ENCODE assay signal across 9 mouse cellular contexts in the genomic region with DNA sequence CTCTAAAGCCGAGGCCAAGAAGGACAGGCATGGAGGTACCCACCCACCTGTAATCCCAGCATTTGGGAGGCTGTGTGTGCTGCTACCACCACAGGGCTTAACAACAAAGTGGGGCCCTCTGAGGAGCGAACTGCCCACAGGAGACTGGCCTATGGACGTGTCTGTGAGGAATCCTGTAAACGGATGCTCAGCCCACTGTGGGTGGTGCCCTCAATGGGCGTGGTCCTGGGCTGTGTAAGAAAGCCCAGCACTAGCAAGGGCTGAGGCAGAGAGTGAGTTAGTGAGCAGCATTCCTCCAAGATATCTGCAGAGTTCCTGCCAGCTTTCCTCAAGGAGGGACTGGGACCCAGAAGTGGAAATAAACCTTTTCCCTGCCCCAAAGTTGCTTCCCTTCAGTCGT.
A peak's percentile ranks its signal among the peaks of the same experiment; 100 is the strongest.
DNase-seq lines count a peak whose midpoint lies in the region; ATAC-seq and TF ChIP-seq lines count a peak whose summit lies in the region.
"Had no signal": no experiment of that assay in that cellular context is flagged by ENCODE, and none has a peak within 500 bp of the region (broad histone marks: within the 10 kb centered on the region; RNA-seq: fewer than 3 reads in every experiment).

No protein-coding gene starts in this region.

- 56% methylated on average over 6 of the region's 6 CpGs for WGBS in heart, postnatal 0 days

- no peaks in the 10 kb centered on the region for H3K9me3 ChIP-seq in heart, postnatal 0 days (replicated peaks; ENCODE audit: control insufficient read depth, low read length)

- peak overlapping the region; percentile 82 for H3K27ac ChIP-seq in heart, postnatal 0 days (ENCODE audit: low read depth)

- peaks cover 49% of the 10 kb centered on the region for H3K36me3 ChIP-seq in heart, postnatal 0 days (replicated peaks; ENCODE audit: control insufficient read depth, insufficient read depth, low read length)

- H3K4me2 ChIP-seq in heart, postnatal 0 days (ENCODE audit: low read depth, low read length): no peak overlapping the region

- no peak for TF ChIP-seq EP300 in heart, postnatal 0 days (IDR thresholded peaks at IDR 0.05; ENCODE audit: low read depth)

- H3K4me3 ChIP-seq in heart, postnatal 0 days (ENCODE audit: low read depth, low read length): no peak overlapping the region

- peaks cover 23% of the 10 kb centered on the region for H3K4me1 ChIP-seq in heart, postnatal 0 days (ENCODE audit: control insufficient read depth, insufficient read depth)

- no peak overlapping the region for H3K9ac ChIP-seq in heart, postnatal 0 days (replicated peaks; ENCODE audit: low read depth, low read length)

- ATAC-seq in heart, postnatal 0 days (ENCODE audit: insufficient read depth, low read depth): peak; percentile 47; the same call in 1 of the 2 replicates
- no peak for ATAC-seq in frontal cortex, adult (ENCODE audit: low TSS enrichment)

- DNase-seq in 416B (ENCODE audit: low read depth) (peak; percentile 82), ZHBTc4 (ENCODE audit: low read depth, low spot score) (peak; percentile 55), liver (peak; percentile 79)
- no peak for DNase-seq in heart, postnatal 0 days (ENCODE audit: low spot score)
- DNase-seq in ovary, postnatal 14 days (ENCODE audit: low spot score): no peak
- DNase-seq in natural killer cell, adult 2 months (ENCODE audit: low spot score in 2 of 2): no peak
- no peak for DNase-seq in adrenal gland, adult (ENCODE audit: inconsistent age in 2 of 2, low spot score in 1 of 2)
- DNase-seq: adrenal gland, adult 2 months had no signal

- no peak for TF ChIP-seq CTCF in heart, postnatal 0 days (IDR thresholded peaks at IDR 0.05; ENCODE audit: low read depth)

- H3K27me3 ChIP-seq in heart, postnatal 0 days (ENCODE audit: control insufficient read depth, insufficient read depth, low read length): no peaks in the 10 kb centered on the region

Comparison
In these comparisons a context has a peak if more than half of its experiments do, and no peak if none do; other contexts are left out.
1. DNase-seq: peak in 416B (single experiment), ZHBTc4 (single experiment) and liver (single experiment); none in heart, postnatal 0 days (single experiment), ovary, postnatal 14 days (single experiment), natural killer cell, adult 2 months (0 of 2) and adrenal gland, adult (0 of 2).